Mouse (Mus musculus) testis, adult 10 weeks (tissue): ENCODE measurements around the gene Ifih1. TPM values are rescaled to one million over a fixed set of nuclear protein-coding genes. Genes with fewer than 3 reads are reported as not detected.

Source experiments
- polyA plus RNA-seq: library from polyadenylated mRNA; stranded (reverse); fragments of 350-450 nt; fragmentation: Illumina TruSeq; extraction: RNeasy Lipid Tissue Mini Kit (QIAGEN cat#74804); gene quantifications from one replicate; pipeline ENCODE4 v1.2.3, GENCODE M21; 2014; ENCODE audit warnings: low read depth, low replicate concordance

Gene Ifih1
- 2.7 TPM for polyA plus RNA-seq

GRCm38 (mm10) chr2:62646014-62646645, at the start of gene Ifih1:
TSS of gene Ifih1 (minus strand) at chr2:62646255.

GRCm38 (mm10) chr2:62664135-62664670, 18.1 kb upstream of the Ifih1 start, which contains the start of gene Gca:
TSS of gene Gca (plus strand) at chr2:62664285.

GRCm38 (mm10) chr2:62573753-62574159, 72.3 kb downstream of the Ifih1 start, which contains the start of gene Fap:
TSS of gene Fap (minus strand) at chr2:62574075.

Other genes starting within 250 kb of the Ifih1 start
- gene Dpp4, start 234.0 kb downstream of the Ifih1 start, polyA plus RNA-seq, result 1.7 TPM
- not detected for gene Gcg, start 162.6 kb downstream of the Ifih1 start, polyA plus RNA-seq
- 0.22 TPM for gene Fap, start 72.2 kb downstream of the Ifih1 start, polyA plus RNA-seq
- 44.4 TPM for gene Gca, start 18.0 kb upstream of the Ifih1 start, polyA plus RNA-seq